Mouse (Mus musculus) testis, adult 2 months (tissue): ENCODE measurements at regions not wholly inside any gene's neighbourhood (a gene's known extent, or its start where the extent isn't known, plus 50 kb on each side); places are given as distances from the start of the nearest gene placed in this dataset.

Experiments used
- H3K27ac ChIP-seq: fragments of 200-500 bp; 2 replicates; pipeline ENCODE4 v1.5.1; 2012; ENCODE audit warnings: low read depth, low read length; ENCODE audit not compliant: control insufficient read depth, insufficient read depth
- H3K27me3 ChIP-seq: fragments of 200-500 bp; 2 replicates; pipeline ENCODE4 v1.6.1; 2012; ENCODE audit warnings: mild to moderate bottlenecking, low read length, moderate library complexity; ENCODE audit not compliant: control insufficient read depth, insufficient read depth
- H3K36me3 ChIP-seq: fragments of 200-500 bp; 2 replicates; pipeline ENCODE4 v1.6.1; 2012; ENCODE audit warnings: mild to moderate bottlenecking, low read length; ENCODE audit not compliant: control insufficient read depth, insufficient read depth
- H3K4me1 ChIP-seq: fragments of 200-500 bp; 2 replicates; pipeline ENCODE4 v1.6.1; 2012; ENCODE audit warnings: low read length; ENCODE audit not compliant: control insufficient read depth, insufficient read depth
- H3K4me3 ChIP-seq: fragments of 200-500 bp; 2 replicates; pipeline ENCODE4 v1.5.1; 2012; ENCODE audit warnings: low read depth, mild to moderate bottlenecking, low read length, moderate library complexity, mixed read lengths; ENCODE audit not compliant: control insufficient read depth
- CTCF ChIP-seq: fragments of 200-500 bp; IDR thresholded peaks from 2 replicates; pipeline ENCODE4 v1.5.1; 2012; ENCODE audit warnings: low read depth, mild to moderate bottlenecking, inconsistent platforms, low read length, moderate library complexity; ENCODE audit not compliant: control insufficient read depth, insufficient read depth, insufficient replicate concordance
- POLR2A ChIP-seq: fragments of 200-500 bp; IDR thresholded peaks from 2 replicates; pipeline ENCODE4 v1.6.1; 2012; ENCODE audit warnings: low read depth, mild to moderate bottlenecking, inconsistent platforms, low read length, moderate library complexity; ENCODE audit not compliant: control insufficient read depth

GRCm38 (mm10) chr4:53353399-53354090 is 86.7 kb upstream of the Slc44a1 start:
- H3K4me1 ChIP-seq: no peaks in the 10 kb centered on the region
- H3K27me3 ChIP-seq: no peaks in the 10 kb centered on the region
- no peak overlapping the region for H3K4me3 ChIP-seq
- H3K36me3 ChIP-seq: no peaks in the 10 kb centered on the region
- H3K27ac ChIP-seq: no peak overlapping the region
- TF ChIP-seq CTCF (no peak), POLR2A (no peak)

GRCm38 (mm10) chr4:53351104-53351607 is 89.1 kb upstream of the Slc44a1 start:
- H3K4me3 ChIP-seq: no peak overlapping the region
- H3K36me3 ChIP-seq: no peaks in the 10 kb centered on the region
- TF ChIP-seq CTCF: no peak
- TF ChIP-seq POLR2A: no peak

GRCm38 (mm10) chr4:53345346-53345745 is 94.9 kb upstream of the Slc44a1 start:
- Histone ChIP-seq H3K36me3 (no peaks in the 10 kb centered on the region), H3K4me3 (no peak overlapping the region), H3K27ac (no peak overlapping the region), H3K27me3 (no peaks in the 10 kb centered on the region), H3K4me1 (no peaks in the 10 kb centered on the region)
- TF ChIP-seq CTCF (no peak), POLR2A (no peak)

More at GRCm38 (mm10) chr4:53351104-53351607, 89.1 kb upstream of the Slc44a1 start:
- Histone ChIP-seq H3K27ac (no peak overlapping the region), H3K4me1 (no peaks in the 10 kb centered on the region), H3K27me3 (no peaks in the 10 kb centered on the region)

GRCm38 (mm10) chr4:53344546-53344945 is 95.7 kb upstream of the Slc44a1 start:
- H3K4me3 ChIP-seq: no peak overlapping the region
- H3K27me3 ChIP-seq: no peaks in the 10 kb centered on the region
- TF ChIP-seq CTCF (no peak), POLR2A (no peak)

GRCm38 (mm10) chr4:53341181-53341580 is 99.0 kb upstream of the Slc44a1 start:
- no peak for TF ChIP-seq POLR2A
- no peak for TF ChIP-seq CTCF
- peaks cover 3% of the 10 kb centered on the region; the same call in 1 of the 2 replicates for H3K4me1 ChIP-seq
- H3K27me3 ChIP-seq: no peaks in the 10 kb centered on the region
- no peak overlapping the region for H3K27ac ChIP-seq
- no peak overlapping the region for H3K4me3 ChIP-seq
- H3K36me3 ChIP-seq: no peaks in the 10 kb centered on the region

More at GRCm38 (mm10) chr4:53344546-53344945, 95.7 kb upstream of the Slc44a1 start:
- Histone ChIP-seq H3K36me3 (no peaks in the 10 kb centered on the region), H3K27ac (no peak overlapping the region), H3K4me1 (no peaks in the 10 kb centered on the region)

GRCm38 (mm10) chr4:53340021-53340667 is 100.1 kb upstream of the Slc44a1 start:
- Histone ChIP-seq H3K4me1 (peaks cover 3% of the 10 kb centered on the region; the same call in 1 of the 2 replicates), H3K4me3 (no peak overlapping the region), H3K36me3 (no peaks in the 10 kb centered on the region), H3K27me3 (no peaks in the 10 kb centered on the region), H3K27ac (no peak overlapping the region)
- TF ChIP-seq CTCF (no peak), POLR2A (no peak)
